Mouse (Mus musculus) ovary, adult 10 weeks (tissue): ENCODE results near the gene Itpka. TPM values are rescaled to one million over a fixed set of nuclear protein-coding genes. Genes with fewer than 3 reads are reported as not detected.

Experiments
- polyA plus RNA-seq: library from polyadenylated mRNA; stranded (reverse); fragments of 350-450 nt; fragmentation: Illumina TruSeq; extraction: RNeasy Lipid Tissue Mini Kit (QIAGEN cat#74804); gene quantifications from one replicate; pipeline ENCODE4 v1.2.3, GENCODE M21; 2014

Gene Itpka
- polyA plus RNA-seq: not detected

DNA sequence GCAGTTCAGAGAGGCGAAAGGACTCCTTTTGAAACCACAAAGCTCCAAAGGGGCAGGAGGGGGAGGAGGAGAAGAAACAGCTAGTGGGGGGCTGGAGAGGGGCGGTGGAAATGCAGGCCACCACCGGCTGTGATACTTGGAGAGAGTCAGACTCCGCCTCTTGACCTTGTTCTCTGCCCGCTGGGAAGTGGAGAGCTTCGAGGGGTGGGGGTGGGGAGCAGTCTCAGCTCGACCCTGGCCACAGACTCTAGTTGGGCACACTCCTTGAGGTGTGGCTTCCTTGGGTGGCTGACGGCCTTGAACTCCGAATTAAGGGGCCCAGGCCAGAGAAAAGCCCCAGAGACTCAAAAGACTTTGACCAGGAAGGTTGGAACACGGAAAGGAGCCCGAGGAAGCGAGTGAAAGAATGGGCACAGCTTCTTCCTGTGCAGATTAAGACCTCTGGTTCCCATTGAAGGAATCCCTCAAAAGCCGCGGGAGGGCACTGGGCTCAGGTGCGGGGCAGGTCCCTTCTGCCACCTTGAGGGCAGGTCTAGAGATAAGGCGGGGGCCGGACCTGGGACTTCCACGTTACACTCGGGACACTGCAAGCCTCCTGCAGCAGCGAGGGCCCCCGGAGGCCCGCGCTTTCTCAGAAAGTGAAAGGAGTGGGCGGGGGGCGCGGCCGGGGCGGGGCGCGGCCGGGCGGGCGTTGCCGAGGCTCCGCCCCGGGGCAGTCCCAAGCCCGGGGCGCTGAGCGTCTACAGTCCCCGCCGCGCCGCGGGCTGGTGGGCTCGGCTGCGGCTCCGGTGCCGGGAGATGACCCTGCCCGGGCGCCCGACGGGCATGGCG is at the start of gene Itpka:
Gene Itpka (plus strand): TSS at position 757 of the 831 bp plus-strand sequence.

DNA sequence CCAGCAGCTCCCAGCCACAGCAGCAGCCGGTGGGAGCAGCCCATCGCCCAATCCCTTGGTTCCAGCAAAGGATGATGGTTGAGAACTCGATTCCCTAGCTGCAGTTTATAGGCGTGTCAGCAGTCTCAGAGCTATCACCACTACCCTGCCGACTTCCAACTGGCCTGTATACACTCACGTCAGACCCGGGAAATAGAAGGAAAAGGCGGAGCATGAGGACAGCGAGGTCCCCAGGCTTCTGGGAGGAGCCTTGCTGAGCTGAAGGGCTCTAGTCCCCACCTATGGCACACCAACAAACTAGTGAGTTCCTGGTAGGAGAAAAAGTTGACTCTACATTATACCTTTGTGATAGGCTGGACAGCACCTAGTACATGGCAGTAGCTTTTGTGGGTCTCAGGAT is 18.1 kb downstream of the Itpka start, which contains the start of gene Ltk:
Gene Ltk (minus strand): TSS at position 181 of the 400 bp plus-strand sequence.

DNA sequence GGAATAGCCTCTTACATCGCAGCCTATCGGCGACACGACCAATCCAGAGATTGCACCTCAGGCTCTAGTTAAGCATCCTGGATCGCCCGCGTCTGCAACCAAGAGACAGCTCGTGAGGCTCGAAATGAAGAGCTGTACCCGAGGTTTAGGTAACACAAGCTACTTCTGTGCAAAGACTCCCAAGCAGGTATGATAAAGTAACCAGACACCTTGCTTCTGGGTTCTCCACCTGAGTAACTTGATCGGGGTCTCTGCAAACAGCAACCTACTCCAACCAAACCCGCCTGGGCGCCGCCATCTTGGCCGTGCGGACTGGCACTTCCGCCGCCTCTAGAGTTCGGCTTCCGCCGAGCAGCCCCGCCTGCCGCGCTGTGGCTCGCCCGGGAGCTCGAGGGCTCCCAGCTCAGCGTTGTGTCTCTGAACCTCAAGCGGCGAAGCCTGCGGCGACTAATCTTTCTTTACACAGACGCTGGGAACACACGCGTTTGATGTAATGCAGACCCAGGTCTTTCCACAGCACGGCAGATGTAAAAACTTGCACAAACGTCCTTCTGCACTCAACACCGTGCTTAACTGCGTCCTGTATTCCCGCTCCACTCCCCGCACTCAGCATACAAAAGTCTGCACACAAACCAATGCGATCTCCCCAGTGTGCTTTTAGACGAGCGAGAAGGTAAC is 45.2 kb downstream of the Itpka start, which contains the start of gene Rpap1:
Gene Rpap1 (minus strand): TSS at position 332 of the 678 bp plus-strand sequence.

DNA sequence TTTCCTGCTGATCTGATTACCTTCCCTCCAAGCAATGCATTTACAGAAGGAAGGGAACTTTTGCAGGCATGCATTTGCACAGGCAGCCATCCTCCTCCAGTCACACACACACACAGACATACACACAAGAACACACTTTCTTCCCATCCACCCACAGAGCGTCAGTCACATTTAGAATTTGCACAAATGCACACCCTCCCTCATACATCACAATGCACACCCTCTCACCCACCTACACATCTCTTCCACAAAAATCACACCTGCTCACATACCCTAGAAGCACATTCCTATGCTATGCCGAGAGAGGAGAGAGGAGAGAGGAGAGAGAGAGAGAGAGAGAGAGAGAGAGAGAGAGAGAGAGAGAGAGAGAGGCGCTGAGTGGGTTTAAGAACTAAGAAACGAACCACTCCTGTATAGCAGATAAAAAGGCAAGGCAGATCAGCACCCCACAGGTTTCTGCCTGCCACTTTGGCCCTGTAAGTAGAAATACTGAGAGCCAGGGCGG is 55.2 kb downstream of the Itpka start, which contains the start of gene Tyro3:
Gene Tyro3 (plus strand): TSS at position 455 of the 505 bp plus-strand sequence.

Other genes with a start within 250 kb of the Itpka start
- 0.51 TPM for gene Exd1, start 194.7 kb upstream of the Itpka start, polyA plus RNA-seq
- gene Chp1, start 194.6 kb upstream of the Itpka start, polyA plus RNA-seq: 200 TPM
- 70.1 TPM for gene Nusap1, start 124.0 kb upstream of the Itpka start, polyA plus RNA-seq
- 26.2 TPM for gene Oip5, start 123.9 kb upstream of the Itpka start, polyA plus RNA-seq
- 78.7 TPM for gene Ndufaf1, start 79.5 kb upstream of the Itpka start, polyA plus RNA-seq
- 47.4 TPM for gene Rtf1, start 67.3 kb upstream of the Itpka start, polyA plus RNA-seq
- gene Ltk, start 18.1 kb downstream of the Itpka start, polyA plus RNA-seq: not detected
- gene Rpap1, start 45.2 kb downstream of the Itpka start, polyA plus RNA-seq: 0.57 TPM
- 0.66 TPM for gene Tyro3, start 55.4 kb downstream of the Itpka start, polyA plus RNA-seq
- gene Mga, start 154.9 kb downstream of the Itpka start, polyA plus RNA-seq: 103 TPM
- gene Mapkbp1, start 230.4 kb downstream of the Itpka start, polyA plus RNA-seq: 4.9 TPM